Mouse (Mus musculus): Measurements from ENCODE around the gene Crtc3.

- TF ChIP-seq CTCF (IDR thresholded peaks at IDR 0.05; ENCODE audit: low read depth, low read length) (no peak), POLR2A (IDR thresholded peaks at IDR 0.05; ENCODE audit: borderline replicate concordance, low read depth, low read length) (no peak)
Observed at GRCm38 (mm10) chr7:80542139-80542831, 146.4 kb downstream of the Crtc3 start.
